Mouse (Mus musculus): ENCODE measurements around the gene Cyp2u1. TPM values are rescaled to one million over a fixed set of nuclear protein-coding genes. Genes with fewer than 3 reads are reported as not detected.
"Not testable (repeated sequence)": the region's sequence is repeated elsewhere in the genome, so short reads cannot be mapped to it uniquely, and the experiment has no call there.

Gene Cyp2u1
- total RNA-seq (2021) = 10 to 100 TPM; 15.8 to 16.7 TPM

DNA sequence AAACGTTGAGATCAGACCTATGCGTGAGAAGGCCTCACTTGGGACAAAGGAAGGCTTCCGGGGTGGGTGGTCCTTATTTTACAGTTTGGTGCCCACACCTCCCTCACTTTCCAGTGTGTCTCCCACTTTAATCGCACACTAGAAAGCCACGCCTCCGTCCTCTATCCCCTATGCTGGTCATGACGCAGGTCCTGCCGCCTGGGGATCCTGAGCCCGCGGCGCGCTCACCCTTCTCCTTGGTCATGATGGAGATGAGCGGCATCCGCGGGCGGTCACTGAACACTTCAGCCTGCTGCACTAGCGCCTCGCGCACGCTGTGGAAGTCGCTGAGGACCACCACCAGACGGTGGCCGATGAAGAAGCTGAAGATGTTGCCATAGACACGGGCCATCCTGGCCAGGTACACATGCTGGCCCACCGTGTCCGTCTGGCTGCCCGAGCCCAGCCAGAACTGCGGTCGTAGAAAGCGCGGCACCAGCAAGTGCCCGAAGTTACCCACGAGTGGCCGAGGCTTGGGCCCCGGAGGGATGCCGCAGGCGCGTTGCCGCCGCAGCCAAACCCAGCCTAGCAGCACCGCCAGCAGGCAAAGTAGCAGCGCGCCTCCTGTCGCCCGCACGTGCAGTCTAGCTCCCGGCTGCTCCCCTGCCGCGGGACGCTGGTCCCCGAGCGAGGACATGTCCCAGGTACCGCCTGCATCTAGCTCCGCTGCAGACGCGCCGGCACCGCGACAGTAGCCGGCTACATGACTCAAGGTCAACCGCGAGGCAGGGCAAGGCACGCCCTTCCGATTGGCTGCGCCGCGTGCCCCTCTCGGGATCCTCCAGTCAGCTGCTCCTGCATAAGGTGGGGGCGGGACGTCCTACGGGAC is at the start of gene Cyp2u1:
Gene Cyp2u1, minus strand, starts transcription at position 776 of the 868 bp plus-strand sequence.
- peak; percentile 91 to 92 for DNase-seq (ENCODE audit: low spot score in 2 of 2)
- intact Hi-C loops (cut with DNase I) = no loop called here

GRCm38 (mm10) chr3:131350539-131350938 is 47.5 kb upstream of the Cyp2u1 start:
- no peak for DNase-seq (ENCODE audit: low spot score in 2 of 2)
- intact Hi-C loops (cut with DNase I) = no loop called here

DNA sequence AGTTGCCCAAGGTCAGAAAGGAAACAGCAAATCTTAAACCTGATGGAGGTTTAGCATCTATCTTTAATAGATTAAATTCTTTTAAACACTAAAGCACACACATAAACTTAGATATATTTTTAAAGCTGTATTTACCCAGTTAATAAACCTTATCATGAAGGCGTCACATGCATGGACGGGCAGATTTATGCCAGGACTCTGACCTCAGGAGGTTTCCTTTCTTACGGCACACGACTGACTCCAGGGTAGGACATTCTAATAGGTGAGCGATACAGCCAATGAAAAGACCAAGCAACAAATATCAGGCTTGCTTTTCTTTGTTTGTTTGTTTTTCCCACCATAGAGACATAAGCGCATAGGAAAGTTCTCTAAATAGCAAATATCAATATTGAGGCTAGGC is 46.0 kb upstream of the Cyp2u1 start:
- DNase-seq (ENCODE audit: low spot score in 2 of 2) = no peak
- intact Hi-C loops (cut with DNase I) = no loop called here

DNA sequence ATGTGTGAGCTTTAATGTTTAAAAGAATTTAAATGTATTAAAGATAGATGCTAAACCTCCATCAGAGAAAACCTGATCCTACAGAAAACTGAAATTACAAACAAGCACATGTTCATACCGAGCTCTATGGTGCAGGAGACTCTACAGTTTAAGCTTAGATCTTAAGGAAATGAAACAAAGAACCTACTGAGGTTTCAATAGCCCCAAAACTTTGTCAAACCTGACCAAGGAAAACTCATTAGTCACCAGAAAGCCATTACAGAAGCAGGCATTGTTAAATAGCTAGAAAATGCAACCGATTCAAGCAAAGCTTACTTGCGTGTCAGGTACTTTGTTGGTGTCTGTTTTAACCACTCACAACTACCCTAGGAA is 45.5 kb upstream of the Cyp2u1 start:
- no peak for DNase-seq (ENCODE audit: low spot score in 2 of 2)
- intact Hi-C loops (cut with DNase I) = no loop called here

GRCm38 (mm10) chr3:131347831-131348578 is 45.0 kb upstream of the Cyp2u1 start:
- DNase-seq (ENCODE audit: low spot score in 2 of 2) = no peak

GRCm38 (mm10) chr3:131345903-131346302 is 42.9 kb upstream of the Cyp2u1 start:
- intact Hi-C loops (cut with DNase I) = no loop called here
- no peak for DNase-seq (ENCODE audit: low spot score in 2 of 2)

More at GRCm38 (mm10) chr3:131347831-131348578, 45.0 kb upstream of the Cyp2u1 start:
- intact Hi-C loops (cut with DNase I) = no loop called here

- intact Hi-C loops (cut with DNase I) = no loop called here
- DNase-seq (ENCODE audit: low spot score in 2 of 2) = no peak
Observed at GRCm38 (mm10) chr3:131343311-131343710, 40.3 kb upstream of the Cyp2u1 start.

GRCm38 (mm10) chr3:131340885-131341284 is 37.9 kb upstream of the Cyp2u1 start:
- no peak for DNase-seq (ENCODE audit: low spot score in 2 of 2)
- intact Hi-C loops (cut with DNase I) = no loop called here

- intact Hi-C loops (cut with DNase I) = no loop called here
- DNase-seq (ENCODE audit: low spot score in 2 of 2) = no peak
Observed at GRCm38 (mm10) chr3:131339280-131339679, 36.3 kb upstream of the Cyp2u1 start.

DNA sequence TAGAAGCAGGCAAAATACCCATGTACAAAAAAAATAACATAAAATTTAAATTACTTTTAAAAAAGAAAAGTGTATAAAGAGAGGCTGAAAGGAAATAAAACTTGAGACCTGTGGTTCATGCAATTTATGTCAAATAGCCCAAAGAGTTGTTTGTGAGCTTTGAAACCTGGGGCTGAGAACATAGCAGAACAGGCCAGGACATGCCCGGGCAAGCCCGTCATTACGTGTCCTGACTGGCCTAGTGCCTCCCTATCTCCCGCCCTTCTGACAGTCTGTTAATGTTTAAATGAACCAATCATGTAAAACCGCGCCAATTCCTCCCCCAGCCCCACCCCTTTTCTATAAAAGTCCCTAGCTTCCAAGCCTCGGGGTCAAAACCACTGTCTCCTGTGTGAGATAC is 34.7 kb upstream of the Cyp2u1 start:
- intact Hi-C loops (cut with DNase I) = not testable (repeated sequence)

GRCm38 (mm10) chr3:131336629-131337028 is 33.6 kb upstream of the Cyp2u1 start:
- intact Hi-C loops (cut with DNase I) = no loop called here
- DNase-seq (ENCODE audit: low spot score in 2 of 2) = no peak

More for the DNA sequence above, 34.7 kb upstream of the Cyp2u1 start:
- not testable (repeated sequence) for DNase-seq (ENCODE audit: low spot score in 2 of 2)

GRCm38 (mm10) chr3:131335117-131335547 is 32.1 kb upstream of the Cyp2u1 start:
- intact Hi-C loops (cut with DNase I) = no loop called here
- no peak for DNase-seq (ENCODE audit: low spot score in 2 of 2)

DNA sequence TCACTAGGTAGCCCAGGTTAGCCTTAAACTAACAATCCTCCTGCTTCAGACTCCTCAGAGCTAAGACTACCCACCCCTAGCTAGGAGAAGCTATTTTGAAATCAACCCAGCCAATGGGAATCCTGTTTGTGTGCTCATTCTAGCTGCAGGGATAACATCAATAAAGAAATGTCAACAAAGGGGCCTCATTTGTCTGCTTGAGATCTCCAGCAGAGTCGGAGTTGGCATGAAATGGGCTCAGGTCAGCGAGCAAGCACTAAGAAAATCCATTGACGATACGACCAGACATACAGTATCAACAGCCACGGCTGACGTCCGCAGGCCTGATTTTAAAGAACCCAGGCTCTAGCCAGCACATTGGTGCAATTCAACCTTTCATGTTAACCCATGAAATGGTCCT is 24.2 kb upstream of the Cyp2u1 start:
- intact Hi-C loops (cut with DNase I) = no loop called here
- no peak for DNase-seq (ENCODE audit: low spot score in 2 of 2)

DNA sequence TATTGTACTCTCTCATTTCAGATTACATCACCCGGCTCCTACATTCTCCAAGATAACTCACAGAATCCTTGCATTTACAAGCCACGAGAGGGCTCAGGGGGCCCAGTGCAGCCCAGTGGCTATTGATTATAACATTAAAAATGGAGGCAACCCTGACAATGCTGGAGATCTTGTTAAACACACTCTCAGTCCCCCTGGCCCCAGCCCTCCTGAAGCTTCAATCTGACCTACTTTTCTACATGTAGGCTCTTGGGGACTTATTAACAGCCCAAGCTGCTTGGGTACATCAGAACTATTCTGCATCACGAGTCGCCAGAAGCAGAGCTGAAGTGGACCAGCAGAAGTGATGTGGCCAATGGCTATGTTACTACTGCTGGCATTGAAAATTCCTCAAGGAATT is 23.6 kb upstream of the Cyp2u1 start:
- no peak for DNase-seq (ENCODE audit: low spot score in 2 of 2)
- intact Hi-C loops (cut with DNase I) = no loop called here

GRCm38 (mm10) chr3:131322081-131322815 is 19.2 kb upstream of the Cyp2u1 start:
- no peak for DNase-seq (ENCODE audit: low spot score in 2 of 2)
- intact Hi-C loops (cut with DNase I) = no loop called here

DNA sequence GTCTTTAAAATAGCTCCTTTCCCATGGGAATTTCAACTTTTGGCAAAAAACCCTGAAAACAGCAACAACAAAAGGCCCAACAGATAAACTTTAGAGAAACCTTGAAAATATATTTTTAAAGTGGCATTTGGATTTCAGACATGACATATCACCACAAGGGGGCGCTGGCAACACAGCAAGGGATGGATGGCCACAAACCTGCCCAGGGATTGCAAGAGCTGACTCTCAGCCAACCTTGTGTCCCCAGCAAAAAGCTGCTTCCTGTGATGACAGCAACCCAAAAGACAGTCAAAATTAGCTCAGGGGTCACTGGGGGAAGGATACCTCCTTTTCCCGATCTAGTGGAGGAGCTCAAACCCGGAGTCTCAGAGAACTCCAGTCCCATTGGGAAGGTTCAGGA is 17.2 kb upstream of the Cyp2u1 start:
- intact Hi-C loops (cut with DNase I) = loop anchor here (1.0 to 2.0 kb wide), 2 partner anchors 205 to 232 kb away; no protein-coding TSS in a partner anchor
- DNase-seq (ENCODE audit: low spot score in 2 of 2) = peak; percentile 48 to 67

DNA sequence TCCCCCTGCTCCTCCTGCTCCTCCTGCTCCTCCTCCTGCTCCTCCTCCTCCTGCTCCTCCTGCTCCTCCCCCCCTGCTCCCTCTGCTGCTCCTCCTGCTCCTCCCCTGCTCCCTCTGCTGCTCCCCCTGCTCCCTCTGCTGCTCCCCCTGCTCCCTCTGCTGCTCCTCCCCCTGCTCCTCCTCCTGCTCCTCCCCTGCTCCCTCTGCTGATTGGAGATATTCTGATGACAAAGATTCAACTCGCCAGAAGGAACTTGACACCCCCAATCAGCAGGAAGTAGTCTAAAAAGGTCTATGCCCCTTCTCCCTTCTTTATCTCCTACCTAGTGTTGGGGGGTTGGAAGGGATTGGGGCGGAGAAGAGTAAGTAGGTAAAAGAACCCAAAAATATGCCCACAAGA is 15.2 kb upstream of the Cyp2u1 start:
- intact Hi-C loops (cut with DNase I) = no loop called here
- DNase-seq (ENCODE audit: low spot score in 2 of 2) = no peak

GRCm38 (mm10) chr3:131317126-131317525 is 14.1 kb upstream of the Cyp2u1 start:
- DNase-seq (ENCODE audit: low spot score in 2 of 2) = no peak
- intact Hi-C loops (cut with DNase I) = no loop called here

DNA sequence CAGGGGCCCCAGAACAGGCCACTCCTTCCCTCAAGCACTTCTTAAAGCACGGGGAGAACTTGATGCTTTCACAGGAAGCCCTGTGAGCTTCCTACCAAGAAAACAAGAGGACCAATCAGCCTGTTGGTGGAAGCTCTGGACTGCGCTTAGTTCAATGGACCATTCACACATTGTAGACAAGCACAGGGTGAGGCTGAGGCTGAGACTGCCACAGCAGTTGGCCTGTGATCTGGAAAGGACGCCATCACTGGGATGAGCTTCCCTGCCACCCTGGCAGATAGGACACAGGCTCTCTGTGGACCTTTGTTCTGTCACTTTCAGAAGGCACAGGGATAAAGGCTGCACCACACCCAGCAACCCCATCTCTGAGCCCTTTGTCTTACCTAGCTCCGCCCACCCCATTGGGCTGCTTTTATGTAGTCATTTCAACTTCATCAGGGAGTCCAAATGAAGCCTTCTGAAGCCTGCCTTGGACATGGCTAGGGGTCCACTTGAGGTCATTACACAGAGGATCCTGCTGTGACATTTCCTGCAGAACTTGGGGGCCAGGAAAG is 13.0 kb upstream of the Cyp2u1 start:
- DNase-seq (ENCODE audit: low spot score in 2 of 2) = no peak
- intact Hi-C loops (cut with DNase I) = no loop called here

GRCm38 (mm10) chr3:131312340-131312739 is 9.3 kb upstream of the Cyp2u1 start:
- intact Hi-C loops (cut with DNase I) = no loop called here
- DNase-seq (ENCODE audit: low spot score in 2 of 2) = no peak
